Comparison of ENCODE assay signal across 14 mouse cellular contexts in genomic region chr7:25153841-25154240, GRCm38 (mm10). TPM values are rescaled to one million over a fixed set of nuclear protein-coding genes. Genes with fewer than 3 reads are reported as not detected.
DNase-seq lines count a peak whose midpoint lies in the region; ATAC-seq lines count a peak whose summit lies in the region.
"Had no signal": no experiment of that assay in that cellular context is flagged by ENCODE, and none has a peak within 500 bp of the region (broad histone marks: within the 10 kb centered on the region; RNA-seq: fewer than 3 reads in every experiment).

No protein-coding gene starts in this region.

- DNase-seq in retina, postnatal 1 day, result peak; percentile 59
- DNase-seq in retina, embryonic 14.5 days (ENCODE audit: low spot score), result no peak
- DNase-seq in kidney, adult 8-10 months, result no peak
- no peak for DNase-seq in adrenal gland, adult 2 months
- no peak for DNase-seq in adrenal gland, adult 18-20 months (ENCODE audit: low spot score in 2 of 2)
- DNase-seq: cerebellum, postnatal 36 days; gastrocnemius, postnatal 10 days; right cerebral cortex, adult 18-20 months; thymus, postnatal 25 days had no signal

- peak overlapping the region; percentile 30 for H3K4me3 ChIP-seq in hindbrain, embryonic 13.5 days
- H3K4me3 ChIP-seq in midbrain, embryonic 12.5 days, result peak overlapping the region; percentile 40
- H3K4me3 ChIP-seq: heart, embryonic 12.5 days had no signal

- no peak for ATAC-seq in hindbrain, embryonic 13.5 days (ENCODE audit: low FRiP score)
- ATAC-seq in midbrain, embryonic 12.5 days (ENCODE audit: low FRiP score, low read depth), result no peak
- ATAC-seq in erythroblast, adult 5-6 weeks (replicated peaks; ENCODE audit: low FRiP score, poor library complexity, severe bottlenecking), result no peak
- ATAC-seq: lung, postnatal 0 days had no signal

- H3K27me3 ChIP-seq in hindbrain, embryonic 13.5 days, result peaks cover 7% of the 10 kb centered on the region; the same call in 1 of the 2 replicates
- peaks cover 39% of the 10 kb centered on the region for H3K27me3 ChIP-seq in midbrain, embryonic 12.5 days

- peak overlapping the region; percentile 75 for H3K9ac ChIP-seq in hindbrain, embryonic 13.5 days
- peak overlapping the region; percentile 66 for H3K9ac ChIP-seq in midbrain, embryonic 12.5 days (replicated peaks)
- H3K9ac ChIP-seq: heart, embryonic 12.5 days had no signal

- WGBS in hindbrain, embryonic 13.5 days, result 41% methylated on average over 7 of the region's 7 CpGs
- WGBS in midbrain, embryonic 12.5 days, result 60% methylated on average over 7 of the region's 7 CpGs

- peak overlapping the region; percentile 94 for H3K27ac ChIP-seq in hindbrain, embryonic 13.5 days
- peak overlapping the region; percentile 95 for H3K27ac ChIP-seq in midbrain, embryonic 12.5 days (replicated peaks)

- H3K4me1 ChIP-seq in hindbrain, embryonic 13.5 days (replicated peaks), result peaks cover 73% of the 10 kb centered on the region
- peaks cover 73% of the 10 kb centered on the region for H3K4me1 ChIP-seq in midbrain, embryonic 12.5 days

- no peaks in the 10 kb centered on the region for H3K36me3 ChIP-seq in hindbrain, embryonic 13.5 days
- no peaks in the 10 kb centered on the region for H3K36me3 ChIP-seq in midbrain, embryonic 12.5 days
- H3K36me3 ChIP-seq: heart, embryonic 12.5 days had no signal

- no peaks in the 10 kb centered on the region for H3K9me3 ChIP-seq in hindbrain, embryonic 13.5 days
- H3K9me3 ChIP-seq in midbrain, embryonic 12.5 days, result no peaks in the 10 kb centered on the region
- H3K9me3 ChIP-seq: heart, embryonic 12.5 days had no signal

- peak overlapping the region; percentile 48 for H3K4me2 ChIP-seq in hindbrain, embryonic 13.5 days
- H3K4me2 ChIP-seq in midbrain, embryonic 12.5 days (replicated peaks), result peak overlapping the region; percentile 46
- H3K4me2 ChIP-seq: heart, embryonic 12.5 days had no signal

RNA-seq across cellular contexts. Expression of gene Pou2f2, which starts 25.7 kb away (rescaled TPM):
- polyA plus RNA-seq in hindbrain, embryonic 13.5 days (2015; fragmentation: Nextera tagmentation; extraction: Ambion mirVana), result 33.2 and 39.7 TPM in 2 replicates
- 44.0 and 63.7 TPM in 2 replicates for polyA plus RNA-seq in midbrain, embryonic 12.5 days (2016; fragmentation: Nextera tagmentation; extraction: Ambion mirVana)
- under 1 TPM; 0.46 to 0.90 TPM for total RNA-seq in adrenal gland, adult 2 months (2021)
- 2.7 and 3.2 TPM in 2 replicates for polyA plus RNA-seq in adrenal gland, adult 2 months (2012; rRNA removed)
- total RNA-seq in erythroblast, adult 5-6 weeks (2015; ENCODE audit: low replicate concordance), result 3.1 and 4.8 TPM in 2 replicates
- 0.56 and 1.2 TPM in 2 replicates for total RNA-seq in erythroblast, adult 5-6 weeks (2017; ENCODE audit: low replicate concordance)
- under 1 TPM; 0.56 to 0.61 TPM for total RNA-seq in adrenal gland, adult 18-20 months (2021)
